Mouse (Mus musculus): ENCODE data around the gene Bckdhb.
"Not testable (repeated sequence)": the region's sequence is repeated elsewhere in the genome, so short reads cannot be mapped to it uniquely, and the experiment has no call there.

GRCm38 (mm10) chr9:84018141-84018540, 93.2 kb downstream of the Bckdhb start:
- TF ChIP-seq ZNF384 (IDR thresholded peaks at IDR 0.05; ENCODE audit: low read depth, low read length); MAFK (IDR thresholded peaks at IDR 0.05; ENCODE audit: insufficient read depth, low read depth, low read length); ZC3H11A (IDR thresholded peaks at IDR 0.05; ENCODE audit: borderline replicate concordance, low read depth, low read length): not testable (repeated sequence)

All from ES-E14 (cell line).